Mouse (Mus musculus) heart, postnatal 4 days (tissue): Measurements from ENCODE around the gene Selenov. TPM values are rescaled to one million over a fixed set of nuclear protein-coding genes. Genes with fewer than 3 reads are reported as not detected.
A peak's percentile ranks its signal among the peaks of the same experiment; 100 is the strongest.

Source experiments
- DNase-seq: peaks from one replicate; pipeline ENCODE4 v3.0.0; 2021
- total RNA-seq, 2 experiments: library from RNA; stranded (reverse); gene quantifications; 2 replicates each; pipeline ENCODE4 v1.2.3; 2021

Gene Selenov
- total RNA-seq, result not detected

GRCm38 (mm10) chr7:28290638-28291590 is at the start of gene Selenov:
TSS of gene Selenov (minus strand) at chr7:28291186.
- DNase-seq, result no peak

DNA sequence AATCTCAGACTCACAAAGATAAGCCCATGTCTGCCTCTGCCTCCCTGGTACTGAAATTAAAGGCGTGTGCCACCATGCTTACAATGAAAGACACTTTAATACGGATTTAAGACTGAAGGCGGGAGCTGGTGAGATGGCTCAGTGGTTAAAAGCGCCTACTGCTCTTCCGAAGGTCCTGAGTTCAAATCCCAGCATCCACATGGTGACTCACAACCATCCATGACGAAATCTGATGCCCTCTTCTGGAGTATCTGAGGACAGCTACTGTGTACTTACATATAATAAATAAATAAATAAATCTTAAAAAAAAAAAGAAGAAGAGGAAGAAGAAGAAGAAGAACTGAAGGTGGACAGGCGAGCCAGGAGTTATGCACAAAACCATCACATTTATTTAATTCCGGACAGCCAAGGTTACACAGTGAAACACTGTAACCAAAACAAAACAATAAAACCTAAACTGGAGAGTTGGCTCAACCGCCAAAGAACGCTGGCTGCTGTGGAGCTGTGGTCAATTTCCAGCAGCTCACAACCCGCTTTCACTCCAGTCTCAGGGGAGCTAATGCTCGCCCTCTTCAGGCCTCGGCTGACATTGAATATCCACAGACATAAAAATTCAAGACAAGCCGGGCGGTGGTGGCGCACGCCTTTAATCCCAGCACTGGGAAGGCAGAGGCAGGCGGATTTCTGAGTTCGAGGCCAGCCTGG is 48.4 kb upstream of the Selenov start:
- DNase-seq, result peak; percentile 70

DNA sequence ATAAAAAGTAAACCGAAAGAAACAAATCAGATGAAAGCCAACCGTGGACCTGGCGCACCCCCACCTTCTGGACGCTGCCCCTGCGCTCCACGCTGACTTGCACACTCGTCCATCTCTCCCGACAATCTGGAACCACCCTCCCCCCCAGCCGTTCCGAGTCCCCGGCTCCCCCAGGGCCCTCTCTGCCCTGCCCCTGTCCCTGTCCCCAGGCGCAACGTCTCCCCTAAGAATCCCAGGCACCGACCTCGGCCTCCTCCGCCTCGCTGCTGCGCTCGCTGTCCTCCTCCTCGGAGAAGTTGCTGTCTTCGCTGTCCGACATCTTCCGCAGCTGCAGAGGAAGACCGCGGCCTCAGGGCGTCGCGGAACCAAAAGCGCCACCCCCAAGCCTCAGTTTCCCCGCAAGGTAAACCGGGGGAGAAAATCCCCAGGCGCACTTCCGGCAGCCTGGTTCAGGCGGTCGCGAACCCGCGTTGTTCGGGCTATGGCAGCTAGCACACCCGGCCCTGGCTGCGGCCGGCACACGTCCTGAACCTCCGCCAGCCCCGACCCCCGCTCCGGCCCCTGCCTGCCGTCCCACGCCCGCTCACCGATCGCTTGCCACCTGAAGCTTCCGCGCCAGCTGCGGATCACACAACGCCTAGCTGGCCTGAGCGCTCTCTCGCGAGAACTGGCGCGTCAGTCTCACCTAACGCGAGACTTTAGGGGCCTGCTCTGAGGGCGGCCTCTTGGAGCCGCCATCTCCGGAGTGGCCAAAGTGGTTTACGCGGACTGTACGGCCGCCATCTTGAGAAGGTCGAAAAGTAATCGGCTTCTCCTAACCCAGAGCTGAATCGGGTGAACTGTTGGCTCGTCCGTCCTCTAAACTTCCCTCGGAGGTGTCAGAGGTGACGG is 47.4 kb upstream of the Selenov start, which contains the start of gene Supt5:
Supt5 (minus strand) TSS at position 639 of the 891 bp plus-strand sequence.
- peak; percentile 98 for DNase-seq

DNA sequence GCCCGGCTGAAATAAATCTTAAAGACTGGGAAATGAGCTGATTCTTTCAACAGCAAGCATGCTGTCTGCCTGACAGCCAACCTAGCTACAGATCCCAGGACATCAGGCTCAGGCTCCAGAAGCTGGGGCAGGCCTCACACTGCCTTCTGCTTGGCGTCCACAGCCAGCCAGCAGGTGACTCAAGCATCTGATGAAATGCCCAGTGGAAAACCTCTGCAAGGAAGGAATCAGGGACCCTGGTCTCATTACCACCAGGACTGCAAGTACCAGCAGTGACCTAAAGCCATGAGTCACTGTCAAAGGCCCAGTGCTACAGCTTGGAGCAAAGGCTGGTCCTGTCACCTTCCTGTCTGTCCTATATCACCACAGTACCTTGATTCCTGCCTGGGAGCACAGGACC is 44.5 kb upstream of the Selenov start:
- no peak for DNase-seq

- no peak for DNase-seq
Observed at GRCm38 (mm10) chr7:28334534-28334933, 43.5 kb upstream of the Selenov start.

DNA sequence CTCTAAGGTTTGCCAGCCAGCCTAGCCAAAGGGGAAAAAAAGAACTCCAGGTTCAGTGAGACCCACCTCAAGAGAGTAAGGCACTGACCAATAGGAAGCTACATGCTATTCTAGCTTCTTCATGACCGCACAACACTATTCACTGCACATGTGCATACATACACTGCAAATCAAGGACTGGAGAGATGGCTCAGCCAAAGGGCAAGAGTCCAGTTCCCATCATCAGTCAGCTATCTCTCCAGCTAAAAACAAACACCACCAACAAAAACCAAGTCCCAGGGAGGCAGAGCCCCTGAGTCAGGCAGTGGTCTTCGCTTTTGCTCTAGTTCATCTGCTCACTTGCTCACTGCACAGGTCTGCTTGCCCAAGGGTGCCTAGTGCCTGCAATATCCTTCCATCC is 37.3 kb upstream of the Selenov start:
- DNase-seq, result no peak

DNA sequence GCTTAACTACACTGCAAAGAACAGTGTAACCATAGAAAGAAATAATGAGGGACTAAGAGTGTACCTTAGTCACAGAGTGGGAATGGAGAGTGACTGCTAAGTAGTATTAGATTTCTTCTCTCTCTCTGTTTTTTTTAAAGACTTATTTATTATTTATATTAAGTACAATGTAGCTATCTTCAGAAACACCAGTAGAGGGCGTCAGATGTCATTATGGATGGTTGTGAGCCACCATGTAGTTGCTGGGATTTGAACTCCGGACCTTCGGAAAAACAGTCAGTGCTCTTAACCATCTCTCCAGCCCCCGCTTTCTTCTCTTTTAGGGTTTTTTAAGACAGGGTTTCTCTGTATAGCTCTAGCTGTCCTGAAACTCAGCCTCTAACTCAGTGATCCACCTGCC is 35.5 kb upstream of the Selenov start:
- no peak for DNase-seq

- no peak for DNase-seq
Observed at GRCm38 (mm10) chr7:28325293-28325692, 34.3 kb upstream of the Selenov start.

DNA sequence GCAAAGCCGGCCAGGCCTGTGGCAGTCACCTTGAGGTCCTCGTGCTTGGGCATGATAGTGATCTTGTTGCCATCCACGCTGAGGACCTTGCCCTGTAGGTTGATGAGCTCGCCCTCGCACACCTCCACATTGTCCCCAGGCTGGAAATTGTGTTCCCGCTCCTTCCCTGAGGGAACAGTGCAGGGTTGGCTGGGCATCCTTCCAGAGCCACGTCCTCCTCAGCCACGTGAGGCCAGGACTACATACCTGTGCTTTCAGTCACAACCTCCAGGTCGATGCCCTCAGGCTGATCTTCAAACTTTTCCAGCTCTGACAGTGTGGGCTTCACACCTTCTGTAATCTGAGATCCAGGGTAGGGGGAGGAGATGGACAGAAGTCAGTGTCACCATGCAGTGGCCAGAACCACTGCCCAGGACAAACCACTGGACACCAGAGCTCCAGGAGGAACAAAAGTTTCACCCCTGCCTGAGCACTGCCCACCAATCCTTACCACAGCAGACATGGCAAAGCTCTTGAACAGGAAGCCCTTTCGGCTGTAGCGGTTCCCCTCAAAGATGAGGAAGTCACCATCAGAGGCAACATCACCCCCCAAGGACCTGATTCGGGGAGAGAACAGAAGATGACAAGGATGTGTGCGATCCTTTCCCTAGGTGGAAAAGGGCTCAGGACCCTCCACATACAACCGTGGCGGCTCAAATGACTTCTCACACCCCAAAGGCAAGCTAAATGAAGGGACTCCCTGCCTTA is 31.2 kb upstream of the Selenov start:
- DNase-seq, result no peak

GRCm38 (mm10) chr7:28318714-28319113 is 27.7 kb upstream of the Selenov start:
- DNase-seq, result no peak

DNA sequence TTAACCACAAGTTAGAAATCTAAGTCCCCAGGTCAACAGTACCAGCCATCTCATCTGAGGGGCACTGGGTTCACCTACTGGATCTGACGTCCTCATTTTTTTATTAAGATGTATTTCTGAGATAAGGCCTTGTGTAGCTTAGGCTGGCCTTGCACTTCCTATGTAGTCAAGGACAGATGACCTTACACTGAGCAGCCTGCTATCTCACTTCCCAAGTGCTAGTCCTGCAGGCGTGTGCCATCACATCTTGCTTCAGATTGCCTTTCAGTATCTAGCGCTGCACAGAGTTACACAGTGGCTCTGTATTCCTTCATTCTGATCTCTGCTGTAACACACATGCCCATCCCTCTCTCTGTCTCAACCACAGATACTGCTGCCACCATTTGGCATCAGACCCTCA is 27.1 kb upstream of the Selenov start:
- DNase-seq, result no peak

- DNase-seq, result peak; percentile 98
Observed at GRCm38 (mm10) chr7:28311926-28312543, 21.0 kb upstream of the Selenov start, which contains the start of gene Timm50. TSS of gene Timm50 (minus strand) at chr7:28312072.

DNA sequence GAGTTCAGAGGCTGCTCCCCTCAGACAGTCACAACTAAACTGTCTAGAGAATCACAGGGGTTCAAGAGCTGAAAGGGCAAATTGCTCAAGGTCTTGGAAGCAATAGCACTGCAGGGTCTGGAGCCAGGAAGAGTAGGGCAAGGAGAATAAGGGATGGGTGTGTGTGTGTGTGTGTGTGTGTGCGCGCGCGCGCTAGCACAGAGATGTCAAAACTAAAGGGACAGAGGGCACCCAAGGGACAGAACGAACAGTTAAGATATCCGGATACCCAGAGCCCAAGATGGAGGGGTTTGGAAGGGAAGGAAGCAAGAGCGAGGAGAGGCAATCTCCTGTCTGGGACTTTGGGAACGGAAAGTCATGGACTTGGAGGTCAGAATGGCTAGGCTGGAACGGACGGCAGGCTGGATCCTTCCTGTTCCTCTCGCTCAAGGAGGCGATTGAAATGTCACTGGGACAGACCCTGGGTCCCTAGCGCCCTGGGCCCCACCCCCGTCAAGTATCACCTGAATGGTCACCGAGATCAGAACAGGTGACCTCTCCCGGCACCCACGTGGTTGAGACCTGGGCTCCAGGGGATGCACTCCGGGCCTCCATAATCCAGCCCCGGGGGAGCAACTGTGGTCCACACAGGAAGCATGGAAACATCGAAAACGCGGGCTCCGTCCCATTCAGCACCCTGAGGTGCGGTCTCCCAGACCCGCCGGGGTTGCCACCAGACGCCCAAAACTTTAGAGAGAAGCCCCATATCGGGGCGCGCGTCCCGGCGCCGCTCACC is 20.4 kb upstream of the Selenov start:
- DNase-seq, result no peak

DNA sequence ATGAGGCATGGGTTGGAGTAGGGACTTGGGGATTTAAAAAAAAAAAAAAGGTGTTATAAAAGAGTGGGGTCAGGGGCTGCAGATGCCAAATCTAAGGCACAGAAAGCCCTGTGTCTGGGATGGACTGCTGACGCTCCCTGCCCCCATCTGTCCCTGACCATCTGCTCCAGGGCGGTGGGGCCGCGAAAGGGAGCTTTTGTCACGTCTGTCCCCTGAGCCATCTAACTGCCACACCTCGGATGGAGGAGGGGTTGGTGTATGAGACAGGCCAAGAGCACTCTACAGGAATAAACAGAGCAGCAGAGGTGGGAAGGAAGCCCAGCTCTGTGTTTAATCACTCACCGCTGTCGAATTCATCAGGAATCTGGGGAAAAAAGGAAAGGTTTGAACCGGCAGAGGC is 18.8 kb upstream of the Selenov start:
- no peak for DNase-seq

DNA sequence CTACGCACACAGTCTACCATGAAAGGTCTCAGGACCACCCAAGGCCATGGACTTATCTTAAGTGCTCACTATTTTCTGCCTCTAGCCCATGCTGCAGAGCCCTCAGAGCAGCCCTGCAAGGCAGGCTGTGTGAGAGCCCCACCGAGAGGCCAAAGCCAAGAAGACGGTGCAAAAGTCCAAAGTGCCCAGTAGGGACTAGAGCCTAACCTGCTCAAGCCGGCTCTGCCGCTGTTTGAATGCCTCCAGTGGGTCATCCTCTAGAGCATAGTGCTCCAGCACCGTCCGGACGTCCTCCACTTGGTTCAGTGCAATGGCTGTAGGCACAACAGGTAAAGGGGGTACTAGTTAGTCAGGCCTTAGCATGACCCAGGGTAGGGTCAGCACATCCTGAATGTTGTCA is 15.2 kb upstream of the Selenov start:
- no peak for DNase-seq

DNA sequence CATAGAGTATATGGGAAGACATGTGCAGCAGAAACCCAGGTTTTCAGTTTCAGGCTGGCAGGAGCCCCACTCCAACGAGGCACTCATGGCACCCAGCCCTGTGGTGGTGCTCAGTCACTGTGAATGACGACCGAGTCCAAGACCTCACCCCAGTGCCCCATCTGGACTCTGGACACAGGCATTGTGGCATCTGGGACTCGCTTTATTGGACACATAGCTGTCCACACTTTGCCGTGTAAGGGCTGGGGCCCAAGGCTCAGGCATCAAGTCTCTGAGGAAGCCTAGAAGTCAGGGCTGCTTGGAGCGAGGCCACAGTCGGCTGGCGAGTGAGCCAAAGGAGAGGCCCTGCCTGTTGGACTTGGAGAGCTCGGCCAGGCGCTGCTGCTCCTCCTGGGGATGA is 14.7 kb upstream of the Selenov start:
- no peak for DNase-seq

GRCm38 (mm10) chr7:28301616-28302433 is 10.8 kb upstream of the Selenov start, which contains the start of gene Dll3:
TSS of gene Dll3 (minus strand) at chr7:28302238.
- peak; percentile 78 for DNase-seq

DNA sequence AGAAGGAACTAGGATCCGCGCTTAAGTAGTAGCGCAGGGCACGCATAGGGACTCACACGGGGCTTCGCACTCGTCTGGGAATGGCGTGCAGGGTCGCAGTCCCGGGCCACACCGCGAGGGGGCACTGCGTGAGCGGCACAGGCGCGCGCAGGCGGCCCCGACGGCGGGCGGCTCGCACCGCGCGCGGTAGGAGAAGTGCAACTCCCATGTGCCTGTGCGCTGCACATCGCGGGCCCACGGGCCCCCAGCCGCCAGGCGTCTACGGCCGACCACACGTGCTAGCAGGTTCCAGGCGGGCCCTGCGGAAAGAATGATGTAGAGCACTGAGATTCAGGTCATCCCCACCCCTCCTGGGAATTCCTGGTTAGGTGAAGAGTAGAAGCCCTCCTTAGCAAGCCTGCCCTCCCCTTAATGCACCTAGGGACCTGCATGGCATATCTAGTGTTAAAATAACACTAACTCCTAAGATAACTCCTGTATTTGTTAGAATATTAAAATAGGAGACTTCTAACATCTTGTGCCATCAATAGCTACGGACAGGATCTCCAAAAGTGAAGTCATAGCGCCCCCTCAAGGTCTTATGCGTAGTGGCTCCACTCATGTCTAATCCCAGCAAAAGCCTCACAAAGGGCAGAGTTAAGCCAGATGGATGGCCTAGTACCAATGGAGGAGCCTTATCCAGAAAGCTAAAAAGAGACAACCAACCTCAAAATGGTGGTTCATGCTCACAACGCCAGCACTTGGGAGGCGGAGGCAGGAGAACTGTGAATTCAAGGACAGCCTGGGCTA is 8.0 kb upstream of the Selenov start:
- peak; percentile 59 for DNase-seq

GRCm38 (mm10) chr7:28294481-28294880 is 3.5 kb upstream of the Selenov start:
- DNase-seq, result peak; percentile 74
